Mouse (Mus musculus): Measurements from ENCODE around the gene Csnk1g2.

- TF ChIP-seq CTCF (IDR thresholded peaks at IDR 0.05; ENCODE audit: insufficient read depth, low read length) = no peak
- TF ChIP-seq POLR2A (IDR thresholded peaks at IDR 0.05; ENCODE audit: borderline replicate concordance, extremely low read depth, low read depth, low read length) = no peak
Measured at GRCm38 (mm10) chr10:80683647-80684046, 61.0 kb downstream of the Csnk1g2 start.

All from lung, adult 2 months (tissue).